Mouse (Mus musculus) gastrocnemius, postnatal 10 days (tissue): ENCODE measurements around the gene Hira. TPM values are rescaled to one million over a fixed set of nuclear protein-coding genes. Genes with fewer than 3 reads are reported as not detected.
"Not testable (repeated sequence)": the region's sequence is repeated elsewhere in the genome, so short reads cannot be mapped to it uniquely, and the experiment has no call there.

ENCODE experiments used
- DNase-seq: peaks from one replicate; pipeline ENCODE4 v3.0.0; 2021; ENCODE audit warnings: mixed read lengths
- total RNA-seq, 2 experiments: library from RNA; stranded (reverse); gene quantifications; 2 replicates each; pipeline ENCODE4 v1.2.3; 2021

Hira gene
- total RNA-seq, 2 experiments from 2014 or later, result 22.3 to 27.8 TPM

- no peak for DNase-seq
These were observed 44.9 kb downstream of the Hira start for GRCm38 (mm10) chr16:18921771-18922170.

GRCm38 (mm10) chr16:18927963-18928362, 51.1 kb downstream of the Hira start:
- no peak for DNase-seq

GRCm38 (mm10) chr16:18938321-18939082, 61.7 kb downstream of the Hira start:
- no peak for DNase-seq

- no peak for DNase-seq
These were observed 67.1 kb downstream of the Hira start for GRCm38 (mm10) chr16:18943906-18944305.

GRCm38 (mm10) chr16:18948941-18949340, 72.1 kb downstream of the Hira start:
- DNase-seq, result no peak

GRCm38 (mm10) chr16:18950351-18950750, 73.5 kb downstream of the Hira start:
- no peak for DNase-seq

GRCm38 (mm10) chr16:18952813-18953212, 76.0 kb downstream of the Hira start:
- DNase-seq, result no peak

GRCm38 (mm10) chr16:18955070-18955469, 78.2 kb downstream of the Hira start:
- DNase-seq, result no peak

GRCm38 (mm10) chr16:18963486-18963885, 86.6 kb downstream of the Hira start:
- DNase-seq, result no peak

GRCm38 (mm10) chr16:18969420-18970128, 92.7 kb downstream of the Hira start:
- peak; percentile 9 for DNase-seq

- no peak for DNase-seq
These were observed 94.0 kb downstream of the Hira start for GRCm38 (mm10) chr16:18970837-18971236.

- not testable (repeated sequence) for DNase-seq
These were observed 98.8 kb downstream of the Hira start for GRCm38 (mm10) chr16:18975665-18976064.

GRCm38 (mm10) chr16:18976315-18976714, 99.5 kb downstream of the Hira start:
- DNase-seq, result no peak

GRCm38 (mm10) chr16:18986381-18986780, 109.5 kb downstream of the Hira start:
- DNase-seq, result no peak

- no peak for DNase-seq
These were observed 110.0 kb downstream of the Hira start for GRCm38 (mm10) chr16:18986860-18987259.

- not testable (repeated sequence) for DNase-seq
These were observed 126.0 kb downstream of the Hira start for GRCm38 (mm10) chr16:19002610-19003389.

GRCm38 (mm10) chr16:19003757-19004156, 126.9 kb downstream of the Hira start:
- DNase-seq, result no peak

- DNase-seq, result no peak
These were observed 128.5 kb downstream of the Hira start for GRCm38 (mm10) chr16:19005298-19005697.

GRCm38 (mm10) chr16:19006715-19007114, 129.9 kb downstream of the Hira start:
- no peak for DNase-seq

- not testable (repeated sequence) for DNase-seq
These were observed 130.4 kb downstream of the Hira start for GRCm38 (mm10) chr16:19007186-19007591.

- no peak for DNase-seq
These were observed 133.9 kb downstream of the Hira start for GRCm38 (mm10) chr16:19010710-19011109.

- no peak for DNase-seq
These were observed 136.7 kb downstream of the Hira start for GRCm38 (mm10) chr16:19013550-19013949.

- no peak for DNase-seq
These were observed 137.8 kb downstream of the Hira start for GRCm38 (mm10) chr16:19014650-19015049.
